Mouse (Mus musculus) ES-E14 (cell line): Measurements from ENCODE around the gene Med13. TPM values are rescaled to one million over a fixed set of nuclear protein-coding genes. Genes with fewer than 3 reads are reported as not detected.

Experiments
- DNase-seq: peaks from one replicate; pipeline ENCODE4 v3.0.0-alpha.2; 2013; ENCODE audit warnings: low read depth, low spot score
- H3K27ac ChIP-seq: 2 replicates; pipeline ENCODE4 v1.5.1; 2012; ENCODE audit warnings: low read depth, mild to moderate bottlenecking, low read length, moderate library complexity, mixed read lengths; ENCODE audit not compliant: poor library complexity, insufficient read depth, severe bottlenecking
- H3K36me3 ChIP-seq: 2 replicates; pipeline ENCODE4 v1.6.1; 2012; ENCODE audit warnings: mild to moderate bottlenecking, low read length, moderate library complexity, mixed read lengths; ENCODE audit not compliant: control insufficient read depth, poor library complexity, insufficient read depth, severe bottlenecking
- H3K4me1 ChIP-seq, 2 experiments: fragments of 150-350 bp in 1 of 2; sonication (generic) in 1 of 2; 2 replicates each; pipeline ENCODE4 v1.6.1; 2012; ENCODE audit warnings: low read length in 2 of 2, mild to moderate bottlenecking in 1 of 2, mixed read lengths in 1 of 2; ENCODE audit not compliant: control insufficient read depth in 2 of 2, insufficient read depth in 2 of 2, poor library complexity in 1 of 2
- H3K4me3 ChIP-seq, 2 experiments: fragments of 150-350 bp in 1 of 2; sonication (generic) in 1 of 2; 2 replicates each; pipeline ENCODE4 v1.5.1; 2012; ENCODE audit warnings: low read length in 2 of 2, low read depth in 1 of 2, mild to moderate bottlenecking in 1 of 2, mixed read lengths in 1 of 2; ENCODE audit not compliant: insufficient read depth in 1 of 2, poor library complexity in 1 of 2, severe bottlenecking in 1 of 2
- H3K9ac ChIP-seq: 2 replicates; pipeline ENCODE4 v1.6.1; 2012; ENCODE audit warnings: low read depth, mild to moderate bottlenecking, low read length, mixed read lengths; ENCODE audit not compliant: poor library complexity, insufficient read depth, severe bottlenecking
- H3K9me3 ChIP-seq: fragments of 150-350 bp; sonication (generic); 2 replicates; pipeline ENCODE4 v1.6.1; 2012; ENCODE audit warnings: low read depth, mild to moderate bottlenecking, low read length; ENCODE audit not compliant: control insufficient read depth, insufficient read depth
- CHD2 ChIP-seq: IDR thresholded peaks from 2 replicates; pipeline ENCODE4 v1.6.1; 2014; ENCODE audit warnings: mild to moderate bottlenecking, low read depth, low read length, inconsistent platforms
- HCFC1 ChIP-seq: IDR thresholded peaks from 2 replicates; pipeline ENCODE4 v1.6.1; 2012; ENCODE audit warnings: low read length, inconsistent platforms, borderline replicate concordance; ENCODE audit not compliant: insufficient read depth
- MAFK ChIP-seq: IDR thresholded peaks from 2 replicates; pipeline ENCODE4 v1.6.1; 2014; ENCODE audit warnings: mild to moderate bottlenecking, low read depth, low read length, inconsistent platforms; ENCODE audit not compliant: insufficient read depth
- ZC3H11A ChIP-seq: IDR thresholded peaks from 2 replicates; pipeline ENCODE4 v1.6.1; 2012; ENCODE audit warnings: low read depth, mild to moderate bottlenecking, inconsistent platforms, low read length, borderline replicate concordance
- ZNF384 ChIP-seq: IDR thresholded peaks from 2 replicates; pipeline ENCODE4 v1.6.1; 2012; ENCODE audit warnings: low read depth, low read length, inconsistent platforms
- in situ Hi-C, 2 experiments: fragments of 600-800 bp; cut with MboI; formaldehyde crosslinking; loops; one replicate each; pipeline ENCODE4 v1.15.1; 2025; ENCODE audit warnings: low sequenced_read_pairs in 2 of 2, inconsistent platforms in 1 of 2; ENCODE audit not compliant: unreplicated experiment in 2 of 2
- total RNA-seq: library from RNA; depleted of rRNA; stranded (reverse); fragments of 300-350 nt; gene quantifications from 2 replicates; pipeline ENCODE4 v1.2.3, GENCODE M21; 2012

The Med13 gene
- total RNA-seq, 1 experiment = 53.6 TPM

GRCm38 (mm10) chr11:86377841-86378240 is 20.4 kb upstream of the Med13 start:
- Histone ChIP-seq H3K4me3 (no peak overlapping the region), H3K4me1 (no peaks in the 10 kb centered on the region), H3K9me3 (no peaks in the 10 kb centered on the region), H3K36me3 (no peaks in the 10 kb centered on the region), H3K27ac (no peak overlapping the region), H3K9ac (no peak overlapping the region)
- no peak for DNase-seq
- TF ChIP-seq MAFK (no peak), CHD2 (no peak), ZC3H11A (no peak), HCFC1 (no peak), ZNF384 (no peak)
- in situ Hi-C loops = no loop called here

- no peak overlapping the region for H3K27ac ChIP-seq
- no peak for TF ChIP-seq ZNF384
- TF ChIP-seq HCFC1 = no peak
- no peaks in the 10 kb centered on the region for H3K36me3 ChIP-seq
- H3K9ac ChIP-seq = no peak overlapping the region
- no peak overlapping the region for H3K4me3 ChIP-seq
- DNase-seq = no peak
- in situ Hi-C loops = no loop called here
- H3K9me3 ChIP-seq = no peaks in the 10 kb centered on the region
- H3K4me1 ChIP-seq = no peaks in the 10 kb centered on the region
These were observed 19.3 kb upstream of the Med13 start for GRCm38 (mm10) chr11:86376707-86377106.

GRCm38 (mm10) chr11:86375086-86375485 is 17.7 kb upstream of the Med13 start:
- in situ Hi-C loops = no loop called here
- no peak overlapping the region for H3K27ac ChIP-seq
- no peak overlapping the region for H3K9ac ChIP-seq
- no peaks in the 10 kb centered on the region for H3K4me1 ChIP-seq
- no peaks in the 10 kb centered on the region for H3K36me3 ChIP-seq
- TF ChIP-seq ZNF384 (no peak), HCFC1 (no peak), MAFK (no peak), ZC3H11A (no peak), CHD2 (no peak)
- DNase-seq = no peak
- no peak overlapping the region for H3K4me3 ChIP-seq
- no peaks in the 10 kb centered on the region for H3K9me3 ChIP-seq

GRCm38 (mm10) chr11:86371266-86371665 is 13.9 kb upstream of the Med13 start:
- Histone ChIP-seq H3K4me1 (no peaks in the 10 kb centered on the region), H3K36me3 (no peaks in the 10 kb centered on the region), H3K9ac (no peak overlapping the region), H3K9me3 (no peaks in the 10 kb centered on the region), H3K27ac (no peak overlapping the region), H3K4me3 (no peak overlapping the region)
- in situ Hi-C loops = no loop called here
- TF ChIP-seq ZC3H11A (no peak), MAFK (no peak), CHD2 (no peak), HCFC1 (no peak), ZNF384 (no peak)
- DNase-seq = no peak

GRCm38 (mm10) chr11:86369860-86370259 is 12.5 kb upstream of the Med13 start:
- no peak overlapping the region for H3K9ac ChIP-seq
- DNase-seq = no peak
- in situ Hi-C loops = no loop called here
- H3K4me1 ChIP-seq = no peaks in the 10 kb centered on the region
- H3K9me3 ChIP-seq = no peaks in the 10 kb centered on the region
- TF ChIP-seq MAFK (no peak), ZNF384 (no peak), CHD2 (no peak), ZC3H11A (no peak), HCFC1 (no peak)
- no peak overlapping the region for H3K27ac ChIP-seq
- no peaks in the 10 kb centered on the region for H3K36me3 ChIP-seq
- H3K4me3 ChIP-seq = no peak overlapping the region
